Mouse (Mus musculus): ENCODE data around the gene Ccn2. TPM values are rescaled to one million over a fixed set of nuclear protein-coding genes. Genes with fewer than 3 reads are reported as not detected.
A peak's percentile ranks its signal among the peaks of the same experiment; 100 is the strongest.

The Ccn2 gene
- polyA plus RNA-seq, 1 experiment from 2014 or later = 71.1 TPM

DNA sequence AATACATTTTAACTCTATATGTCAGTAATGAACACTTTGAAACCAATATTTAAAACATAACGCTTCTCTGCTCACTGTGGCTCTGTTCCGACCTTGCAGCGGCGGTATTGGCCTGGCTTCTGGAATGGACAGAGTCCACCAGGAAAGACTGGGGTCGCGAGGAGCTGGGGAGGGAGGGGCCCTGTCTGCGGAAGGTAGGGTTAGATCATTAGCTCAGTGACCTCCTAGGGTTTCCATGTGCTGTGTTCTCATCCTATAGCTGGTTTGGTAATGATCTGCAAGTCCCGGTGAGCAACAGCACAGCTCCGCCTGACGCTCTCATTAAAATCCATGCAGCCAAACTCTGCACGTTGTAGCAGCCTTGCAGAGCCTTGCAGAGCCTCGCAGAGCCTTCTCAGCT, 32.0 kb downstream of the Ccn2 start:
- H3K36me3 ChIP-seq (ENCODE audit: insufficient read depth, low read length) = no peaks in the 10 kb centered on the region
- TF ChIP-seq CTCF (IDR thresholded peaks at IDR 0.05) (no peak), EP300 (IDR thresholded peaks at IDR 0.05) (no peak)
- no peak overlapping the region for H3K9ac ChIP-seq (replicated peaks; ENCODE audit: low read depth)
- no peak for ATAC-seq
- no peaks in the 10 kb centered on the region for H3K4me1 ChIP-seq (ENCODE audit: insufficient read depth, low read depth, low read length)
- DNase-seq (ENCODE audit: low spot score) = no peak
- H3K4me3 ChIP-seq (ENCODE audit: low read depth, low read length) = no peak overlapping the region
- H3K4me2 ChIP-seq (replicated peaks; ENCODE audit: low read depth, low read length) = no peak overlapping the region
- H3K27ac ChIP-seq (ENCODE audit: low read length) = no peak overlapping the region
- H3K9me3 ChIP-seq (ENCODE audit: low read length) = no peaks in the 10 kb centered on the region
- 64% methylated on average over 12 of the region's 12 CpGs for WGBS
- no peaks in the 10 kb centered on the region for H3K27me3 ChIP-seq (replicated peaks; ENCODE audit: insufficient read depth, low read length)

DNA sequence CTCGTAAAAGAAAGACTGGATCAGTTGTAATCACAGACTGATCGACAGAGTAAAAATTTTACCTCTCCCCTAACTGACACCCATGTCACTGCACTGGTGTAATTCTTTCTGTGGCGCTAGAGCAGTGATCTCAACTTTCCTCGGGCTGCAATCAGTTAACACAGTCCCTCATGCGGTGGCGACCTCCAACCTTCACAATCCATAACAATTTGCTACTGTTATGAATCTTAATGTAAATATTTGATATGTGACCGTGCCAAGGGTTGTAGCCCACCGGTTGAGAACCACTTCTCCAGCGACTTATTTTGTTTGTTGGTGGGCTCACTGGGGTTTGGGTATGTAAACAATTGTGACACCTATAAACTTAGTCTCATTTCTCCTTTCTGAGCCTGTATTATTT, 33.2 kb downstream of the Ccn2 start:
- 19% methylated on average over 9 of the region's 9 CpGs for WGBS
- DNase-seq (ENCODE audit: low spot score) (no peak), ATAC-seq (no peak)
- peak overlapping the region; percentile 45 for H3K4me2 ChIP-seq (replicated peaks; ENCODE audit: low read depth, low read length)
- H3K36me3 ChIP-seq (ENCODE audit: insufficient read depth, low read length) = no peaks in the 10 kb centered on the region
- peak overlapping the region; percentile 3; the same call in 1 of the 2 replicates for H3K4me3 ChIP-seq (ENCODE audit: low read depth, low read length)
- H3K9ac ChIP-seq (replicated peaks; ENCODE audit: low read depth) = no peak overlapping the region
- no peaks in the 10 kb centered on the region for H3K27me3 ChIP-seq (replicated peaks; ENCODE audit: insufficient read depth, low read length)
- no peaks in the 10 kb centered on the region for H3K4me1 ChIP-seq (ENCODE audit: insufficient read depth, low read depth, low read length)
- TF ChIP-seq CTCF (IDR thresholded peaks at IDR 0.05) (no peak), EP300 (IDR thresholded peaks at IDR 0.05) (no peak)
- peak overlapping the region; percentile 47; the same call in 1 of the 2 replicates for H3K27ac ChIP-seq (ENCODE audit: low read length)
- H3K9me3 ChIP-seq (ENCODE audit: low read length) = no peaks in the 10 kb centered on the region

DNA sequence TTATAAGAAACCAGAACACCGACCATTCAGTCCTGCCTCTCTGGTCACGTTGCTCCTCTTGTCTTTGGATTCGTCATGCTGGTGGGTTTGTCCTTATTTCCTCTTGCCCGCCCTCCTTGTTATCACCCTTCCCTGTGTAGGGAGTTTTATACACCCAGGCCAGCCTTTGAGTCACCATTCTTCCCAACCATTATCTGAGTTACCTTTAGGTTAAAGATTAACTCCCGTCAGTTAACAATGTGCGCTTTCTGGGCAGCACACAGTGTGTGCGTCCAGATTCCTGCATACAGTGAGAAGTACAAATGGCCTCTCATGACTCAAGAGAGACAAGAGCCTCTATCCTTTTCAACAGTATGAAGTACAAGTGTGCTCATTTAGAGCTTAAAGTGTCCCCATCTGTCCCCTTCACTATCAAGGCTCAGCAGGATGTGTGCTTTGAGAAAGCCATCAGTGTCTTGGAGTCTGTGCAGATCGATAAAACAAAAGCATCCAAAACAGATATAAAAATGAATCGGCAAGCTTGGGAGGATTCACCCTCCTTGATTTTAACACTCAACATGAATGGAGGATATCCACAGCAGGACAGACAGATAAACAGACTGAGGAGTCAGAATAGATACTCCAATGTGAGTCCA, 34.0 kb downstream of the Ccn2 start:
- ATAC-seq (peak; percentile 72), DNase-seq (ENCODE audit: low spot score) (peak; percentile 59)
- H3K27ac ChIP-seq (ENCODE audit: low read length) = peak overlapping the region; percentile 47; the same call in 1 of the 2 replicates
- no peaks in the 10 kb centered on the region for H3K36me3 ChIP-seq (ENCODE audit: insufficient read depth, low read length)
- TF ChIP-seq EP300 (IDR thresholded peaks at IDR 0.05) = no peak
- no peak for TF ChIP-seq CTCF (IDR thresholded peaks at IDR 0.05)
- no peaks in the 10 kb centered on the region for H3K9me3 ChIP-seq (ENCODE audit: low read length)
- no peaks in the 10 kb centered on the region for H3K27me3 ChIP-seq (replicated peaks; ENCODE audit: insufficient read depth, low read length)
- WGBS = 47% methylated on average over 9 of the region's 9 CpGs
- peak overlapping the region; percentile 45 for H3K4me2 ChIP-seq (replicated peaks; ENCODE audit: low read depth, low read length)
- H3K9ac ChIP-seq (replicated peaks; ENCODE audit: low read depth) = no peak overlapping the region
- no peaks in the 10 kb centered on the region for H3K4me1 ChIP-seq (ENCODE audit: insufficient read depth, low read depth, low read length)
- peak overlapping the region; percentile 3; the same call in 1 of the 2 replicates for H3K4me3 ChIP-seq (ENCODE audit: low read depth, low read length)

DNA sequence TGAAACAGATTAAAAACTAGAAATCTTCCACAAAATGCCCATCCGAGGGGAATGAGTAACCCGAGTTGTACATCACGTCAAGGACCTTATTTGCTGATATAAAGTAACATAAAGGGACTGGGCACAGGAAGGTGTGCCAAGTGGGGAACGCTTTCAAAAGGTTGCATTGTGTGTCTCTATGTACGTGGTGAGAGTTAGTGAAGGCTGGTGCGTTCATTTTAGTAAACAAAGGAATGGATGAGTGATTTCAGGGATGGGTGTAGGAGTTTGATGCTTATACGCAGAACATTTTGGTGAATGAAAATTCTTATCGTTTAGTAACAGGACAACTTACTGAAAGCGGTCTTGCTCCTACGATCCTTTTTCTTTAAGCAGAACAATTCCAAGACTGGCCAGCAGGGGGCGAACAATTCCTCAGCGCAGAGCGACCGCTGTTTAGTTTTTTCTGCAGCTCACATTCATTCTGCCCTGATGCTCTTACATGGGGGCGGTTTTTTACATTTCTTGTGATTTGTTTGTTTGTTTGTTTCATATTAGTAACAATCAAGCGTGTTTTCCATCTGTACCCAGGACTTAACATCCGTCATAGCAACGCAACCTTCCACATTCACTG, 35.3 kb downstream of the Ccn2 start:
- TF ChIP-seq EP300 (IDR thresholded peaks at IDR 0.05) (no peak), CTCF (IDR thresholded peaks at IDR 0.05) (peak; percentile 89)
- H3K4me3 ChIP-seq (ENCODE audit: low read depth, low read length) = no peak overlapping the region
- peak; percentile 77 for DNase-seq (ENCODE audit: low spot score)

DNA sequence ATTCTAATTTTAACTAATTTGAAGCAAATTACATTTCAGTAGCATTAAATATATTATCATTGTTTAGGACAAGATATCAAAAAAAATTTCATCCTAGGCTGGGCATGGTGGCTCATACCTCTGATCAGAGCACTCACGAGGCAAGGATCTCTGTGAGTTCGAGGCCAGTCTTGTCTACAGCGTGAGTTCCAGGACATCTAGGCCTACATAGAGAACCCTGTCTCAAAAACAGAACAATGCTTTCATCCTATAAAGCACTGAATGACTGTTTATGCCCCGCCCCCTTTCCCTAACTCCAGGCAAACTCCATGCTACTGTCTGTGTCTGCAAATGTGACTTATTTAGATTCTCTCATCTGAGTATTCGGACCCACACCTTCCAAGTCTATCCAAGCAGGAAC, 35.9 kb downstream of the Ccn2 start:
- H3K36me3 ChIP-seq (ENCODE audit: insufficient read depth, low read length) = no peaks in the 10 kb centered on the region
- H3K27ac ChIP-seq (ENCODE audit: low read length) = no peak overlapping the region
- DNase-seq (ENCODE audit: low spot score) = no peak
- no peaks in the 10 kb centered on the region for H3K4me1 ChIP-seq (ENCODE audit: insufficient read depth, low read depth, low read length)
- no peaks in the 10 kb centered on the region for H3K27me3 ChIP-seq (replicated peaks; ENCODE audit: insufficient read depth, low read length)
- H3K4me3 ChIP-seq (ENCODE audit: low read depth, low read length) = no peak overlapping the region
- H3K9ac ChIP-seq (replicated peaks; ENCODE audit: low read depth) = no peak overlapping the region
- ATAC-seq = no peak
- H3K4me2 ChIP-seq (replicated peaks; ENCODE audit: low read depth, low read length) = no peak overlapping the region
- H3K9me3 ChIP-seq (ENCODE audit: low read length) = no peaks in the 10 kb centered on the region
- TF ChIP-seq EP300 (IDR thresholded peaks at IDR 0.05) = no peak
- TF ChIP-seq CTCF (IDR thresholded peaks at IDR 0.05) = no peak
- 93% methylated on average over 5 of the region's 5 CpGs for WGBS

More for the DNA sequence above, 35.3 kb downstream of the Ccn2 start:
- ATAC-seq = no peak
- Histone ChIP-seq H3K27ac (ENCODE audit: low read length) (no peak overlapping the region), H3K9ac (replicated peaks; ENCODE audit: low read depth) (no peak overlapping the region), H3K36me3 (ENCODE audit: insufficient read depth, low read length) (no peaks in the 10 kb centered on the region), H3K4me1 (ENCODE audit: insufficient read depth, low read depth, low read length) (no peaks in the 10 kb centered on the region), H3K27me3 (replicated peaks; ENCODE audit: insufficient read depth, low read length) (no peaks in the 10 kb centered on the region), H3K4me2 (replicated peaks; ENCODE audit: low read depth, low read length) (0 out of 2 replicates have a peak overlapping the region, but pooled peaks have one; percentile 25), H3K9me3 (ENCODE audit: low read length) (no peaks in the 10 kb centered on the region)
- 21% methylated on average over 18 of the region's 18 CpGs for WGBS

DNA sequence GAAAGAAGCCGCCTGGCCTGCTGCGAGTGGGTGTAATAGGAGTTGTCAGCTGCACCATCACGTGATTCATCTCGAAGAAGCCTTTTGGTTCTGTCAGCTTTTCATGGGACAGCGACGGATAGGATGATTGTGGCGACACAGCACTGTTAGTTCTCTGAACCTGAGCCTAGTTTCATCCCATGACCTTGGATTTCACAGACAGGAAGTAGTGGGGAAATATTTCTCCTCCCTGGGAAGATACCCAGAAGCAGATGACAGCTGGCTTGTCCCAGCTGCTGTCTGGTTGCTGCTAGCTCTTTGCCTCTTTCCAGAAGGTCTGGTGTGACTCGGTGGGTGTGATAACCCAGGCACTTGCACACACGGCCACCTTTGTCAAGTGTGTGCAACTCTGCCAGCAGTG, 39.0 kb downstream of the Ccn2 start:
- H3K36me3 ChIP-seq (ENCODE audit: insufficient read depth, low read length) = no peaks in the 10 kb centered on the region
- DNase-seq (ENCODE audit: low spot score) = peak; percentile 86
- H3K27ac ChIP-seq (ENCODE audit: low read length) = no peak overlapping the region
- TF ChIP-seq EP300 (IDR thresholded peaks at IDR 0.05) (peak; percentile 39; the same call in 1 of the 2 replicates), CTCF (IDR thresholded peaks at IDR 0.05) (no peak)
- peaks cover 6% of the 10 kb centered on the region; the same call in 1 of the 2 replicates for H3K4me1 ChIP-seq (ENCODE audit: insufficient read depth, low read depth, low read length)
- H3K27me3 ChIP-seq (replicated peaks; ENCODE audit: insufficient read depth, low read length) = no peaks in the 10 kb centered on the region
- peak; percentile 72 for ATAC-seq
- H3K9me3 ChIP-seq (ENCODE audit: low read length) = no peaks in the 10 kb centered on the region
- 56% methylated on average over 9 of the region's 9 CpGs for WGBS
- H3K9ac ChIP-seq (replicated peaks; ENCODE audit: low read depth) = no peak overlapping the region
- no peak overlapping the region for H3K4me3 ChIP-seq (ENCODE audit: low read depth, low read length)
- no peak overlapping the region for H3K4me2 ChIP-seq (replicated peaks; ENCODE audit: low read depth, low read length)
